Mouse (Mus musculus) erythroblast, embryonic 14.5 days (primary cell): Measurements from ENCODE around the gene Isy1.

Source experiments
- GATA1 ChIP-seq: IDR thresholded peaks from 2 replicates; pipeline ENCODE4 v1.6.1; 2012; ENCODE audit warnings: low read length, inconsistent platforms, mixed read lengths
- TAL1 ChIP-seq: IDR thresholded peaks from 3 replicates; pipeline ENCODE4 v1.6.1; 2012; ENCODE audit warnings: low read length, inconsistent platforms, mixed read lengths

DNA sequence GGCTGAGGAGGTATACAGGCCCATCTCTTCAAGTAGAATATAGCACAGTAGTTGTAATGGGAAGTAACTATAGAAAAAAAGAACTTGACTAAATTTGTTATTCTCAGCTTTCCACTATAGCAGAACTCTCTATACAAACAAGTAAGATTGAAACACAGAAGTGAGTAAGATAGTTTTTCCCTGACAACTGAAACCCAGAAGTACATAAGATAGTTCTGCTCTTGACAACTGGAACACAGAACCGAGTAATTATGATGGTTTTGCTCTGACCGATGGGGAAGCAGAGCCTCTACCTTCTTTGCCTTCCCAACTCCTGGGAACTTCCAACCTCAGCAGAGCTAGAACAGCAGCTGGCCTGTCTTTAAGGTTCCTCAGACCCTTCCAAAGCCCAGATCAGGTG, 29.5 kb downstream of the Isy1 start:
- TF ChIP-seq TAL1 (no peak), GATA1 (no peak)
